Comparison of ENCODE assay signal across 7 mouse cellular contexts in genomic region chr19:34193149-34193548, GRCm38 (mm10). TPM values are rescaled to one million over a fixed set of nuclear protein-coding genes. Genes with fewer than 3 reads are reported as not detected.
A peak's percentile ranks its signal among the peaks of the same experiment; 100 is the strongest.
DNase-seq lines count a peak whose midpoint lies in the region; ATAC-seq lines count a peak whose summit lies in the region.

No protein-coding gene starts in this region.

- no peak for ATAC-seq in heart, embryonic 12.5 days (ENCODE audit: insufficient number of reproducible peaks, low FRiP score)
- no peak for ATAC-seq in kidney, embryonic 14.5 days (ENCODE audit: low FRiP score, low TSS enrichment)

- 11% methylated on average over 9 of the region's 9 CpGs for WGBS in heart, embryonic 12.5 days
- 9% methylated on average over 9 of the region's 9 CpGs for WGBS in kidney, embryonic 14.5 days

- DNase-seq in 3T3-L1 (ENCODE audit: low read depth, low spot score): peak; percentile 73
- peak; percentile 56 to 60 for DNase-seq in B cell, adult 2 months
- DNase-seq in cerebellum, postnatal 14 days: peak; percentile 37 to 38
- peak; percentile 32 for DNase-seq in lung, postnatal 14 days
- peak; percentile 53 for DNase-seq in splenic B cell, adult 2 months (ENCODE audit: low read depth, low spot score)

- H3K4me1 ChIP-seq in heart, embryonic 12.5 days (replicated peaks): no peaks in the 10 kb centered on the region
- no peaks in the 10 kb centered on the region for H3K4me1 ChIP-seq in kidney, embryonic 14.5 days (ENCODE audit: control insufficient read depth, insufficient read depth, low read length)

- H3K36me3 ChIP-seq in heart, embryonic 12.5 days: no peaks in the 10 kb centered on the region
- H3K36me3 ChIP-seq in kidney, embryonic 14.5 days (ENCODE audit: control insufficient read depth, insufficient read depth, low read length): no peaks in the 10 kb centered on the region
- H3K36me3 ChIP-seq in splenic B cell, adult 2 months (ENCODE audit: control insufficient read depth, insufficient read depth, low read length, poor library complexity, severe bottlenecking): no peaks in the 10 kb centered on the region

- no peak overlapping the region for H3K27ac ChIP-seq in heart, embryonic 12.5 days (ENCODE audit: poor library complexity, severe bottlenecking)
- no peak overlapping the region for H3K27ac ChIP-seq in kidney, embryonic 14.5 days (ENCODE audit: low read depth, low read length)

- no peaks in the 10 kb centered on the region for H3K9me3 ChIP-seq in heart, embryonic 12.5 days (replicated peaks)
- no peaks in the 10 kb centered on the region for H3K9me3 ChIP-seq in kidney, embryonic 14.5 days (ENCODE audit: control insufficient read depth, low read length)

- H3K4me2 ChIP-seq in heart, embryonic 12.5 days: peak overlapping the region; percentile 91
- H3K4me2 ChIP-seq in kidney, embryonic 14.5 days (replicated peaks; ENCODE audit: low read depth, low read length): peak overlapping the region; percentile 97

- no peaks in the 10 kb centered on the region for H3K27me3 ChIP-seq in heart, embryonic 12.5 days (replicated peaks)
- no peaks in the 10 kb centered on the region for H3K27me3 ChIP-seq in kidney, embryonic 14.5 days (ENCODE audit: control insufficient read depth, insufficient read depth, low read length)
- no peaks in the 10 kb centered on the region for H3K27me3 ChIP-seq in splenic B cell, adult 2 months (ENCODE audit: control insufficient read depth, insufficient read depth, low read length, poor library complexity, severe bottlenecking)

- peak overlapping the region; percentile 45; the same call in 1 of the 2 replicates for H3K9ac ChIP-seq in heart, embryonic 12.5 days
- no peak overlapping the region for H3K9ac ChIP-seq in kidney, embryonic 14.5 days (ENCODE audit: low read depth, low read length)

- H3K4me3 ChIP-seq in heart, embryonic 12.5 days: peak overlapping the region; percentile 73
- H3K4me3 ChIP-seq in kidney, embryonic 14.5 days (ENCODE audit: low read length): peak overlapping the region; percentile 68

RNA-seq across cellular contexts. Expression of gene Stambpl1, which starts 1.1 kb away (rescaled TPM):
- polyA plus RNA-seq in heart, embryonic 12.5 days (2016; fragmentation: Nextera tagmentation; extraction: Ambion mirVana): 5.2 and 6.9 TPM in 2 replicates
- polyA plus RNA-seq in kidney, embryonic 14.5 days (2014; fragmentation: Nextera tagmentation; extraction: Ambion mirVana): 4.6 and 5.5 TPM in 2 replicates

RNA-seq across cellular contexts. Expression of gene Ankrd22, which starts 27.3 kb away (rescaled TPM):
- polyA plus RNA-seq in heart, embryonic 12.5 days (2016; fragmentation: Nextera tagmentation; extraction: Ambion mirVana): not detected in 2 replicates
- not detected in 2 replicates for polyA plus RNA-seq in kidney, embryonic 14.5 days (2014; fragmentation: Nextera tagmentation; extraction: Ambion mirVana)
